In the genomic region with DNA sequence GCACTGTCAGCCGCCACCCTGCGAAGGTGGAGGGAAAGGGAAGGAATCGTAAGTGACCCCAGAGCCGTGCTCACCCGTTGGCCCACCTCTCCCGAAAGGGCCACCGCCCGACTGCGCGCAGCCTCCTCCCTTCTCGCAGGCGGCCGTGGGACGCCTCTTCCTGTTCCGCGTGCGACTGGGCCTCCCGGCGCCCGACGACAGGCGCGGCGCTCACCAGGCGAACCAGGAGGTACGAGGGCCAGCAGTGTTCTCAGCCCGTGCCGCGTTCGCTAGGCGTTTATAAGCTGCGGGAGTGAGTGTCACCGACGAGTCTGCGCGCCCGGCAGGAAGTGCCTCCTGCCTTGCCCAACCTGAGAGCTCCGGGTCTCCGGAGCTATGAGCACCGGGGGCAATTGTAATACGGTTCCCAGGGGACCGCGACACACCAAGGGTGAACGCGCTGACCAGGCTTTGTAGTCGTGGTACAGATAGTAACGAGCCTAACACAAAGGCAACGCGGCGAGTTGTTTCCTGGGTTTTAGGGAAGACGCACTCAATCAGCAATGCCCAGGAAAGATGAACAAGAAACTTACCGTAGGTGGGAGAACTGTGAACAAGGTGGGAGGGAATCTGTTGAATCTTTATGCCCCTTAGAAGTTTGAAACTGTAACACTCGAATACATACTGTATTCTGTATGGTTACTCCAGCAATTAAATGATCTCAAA, we compare ENCODE assay signal across 8 mouse cellular contexts. TPM values are rescaled to one million over a fixed set of nuclear protein-coding genes. Genes with fewer than 3 reads are reported as not detected.
DNase-seq lines count a peak whose midpoint lies in the region; ATAC-seq and TF ChIP-seq lines count a peak whose summit lies in the region.

No protein-coding gene starts in this region.

- H3K4me3 ChIP-seq in ES-E14 (ENCODE audit: insufficient read depth in 1 of 2, low read depth in 1 of 2, low read length in 2 of 2, poor library complexity in 1 of 2, severe bottlenecking in 1 of 2) = peak overlapping the region; percentile 52 to 85
- H3K4me3 ChIP-seq in forebrain, embryonic 15.5 days = peak overlapping the region; percentile 90

- H3K27me3 ChIP-seq in forebrain, embryonic 15.5 days = no peaks in the 10 kb centered on the region

- under 1% methylated on average over 52 of the region's 53 CpGs for WGBS in forebrain, embryonic 15.5 days

- in situ Hi-C loops in ES-E14 (cut with MboI; ENCODE audit: low sequenced_read_pairs in 2 of 2, unreplicated experiment in 2 of 2) = no loop called here

- peak overlapping the region; percentile 89 for H3K4me2 ChIP-seq in forebrain, embryonic 15.5 days (replicated peaks)

- no peak for DNase-seq in ES-E14 (ENCODE audit: low read depth, low spot score)
- DNase-seq in c-Kit-positive CD71-positive TER-119-positive erythroid progenitor cells, embryonic 14.5 days (ENCODE audit: low spot score) = peak; percentile 71
- peak; percentile 76 for DNase-seq in heart, postnatal 4 days
- peak; percentile 52 to 64 for DNase-seq in layer of hippocampus, postnatal 10 days (ENCODE audit: low spot score in 2 of 2)
- DNase-seq in lung, postnatal 14 days = peak; percentile 75
- peak; percentile 74 for DNase-seq in ovary, postnatal 36 days (ENCODE audit: low spot score)
- peak; percentile 78 for DNase-seq in thymus, postnatal 25 days

- no peaks in the 10 kb centered on the region; a peak in 1 of 4 replicates for H3K4me1 ChIP-seq in ES-E14 (ENCODE audit: control insufficient read depth in 2 of 2, insufficient read depth in 2 of 2, low read length in 2 of 2, poor library complexity in 1 of 2)
- H3K4me1 ChIP-seq in forebrain, embryonic 15.5 days = peaks cover 32% of the 10 kb centered on the region

- ATAC-seq in forebrain, embryonic 15.5 days (replicated peaks) = 0 out of 2 replicates have a peak, but pooled peaks have one; percentile 4

- H3K9me3 ChIP-seq in ES-E14 (ENCODE audit: control insufficient read depth, insufficient read depth, low read depth, low read length) = no peaks in the 10 kb centered on the region
- H3K9me3 ChIP-seq in forebrain, embryonic 15.5 days = no peaks in the 10 kb centered on the region

- peak overlapping the region; percentile 82 for H3K9ac ChIP-seq in ES-E14 (ENCODE audit: insufficient read depth, low read depth, low read length, poor library complexity, severe bottlenecking)
- H3K9ac ChIP-seq in forebrain, embryonic 15.5 days (replicated peaks) = peak overlapping the region; percentile 96

- H3K36me3 ChIP-seq in ES-E14 (ENCODE audit: control insufficient read depth, insufficient read depth, low read length, poor library complexity, severe bottlenecking) = peaks cover 15% of the 10 kb centered on the region; the same call in 1 of the 2 replicates
- peaks cover 45% of the 10 kb centered on the region for H3K36me3 ChIP-seq in forebrain, embryonic 15.5 days

- no peak overlapping the region for H3K27ac ChIP-seq in ES-E14 (ENCODE audit: insufficient read depth, low read depth, low read length, poor library complexity, severe bottlenecking)
- H3K27ac ChIP-seq in forebrain, embryonic 15.5 days (replicated peaks) = peak overlapping the region; percentile 98

TF ChIP-seq in ES-E14, 5 proteins besides CTCF, POLR2A, EP300 and RAD21:
- no peak for TF ChIP-seq ZC3H11A (IDR thresholded peaks at IDR 0.05; ENCODE audit: borderline replicate concordance, low read depth, low read length)
- TF ChIP-seq ZNF384 (IDR thresholded peaks at IDR 0.05; ENCODE audit: low read depth, low read length) = no peak
- no peak for TF ChIP-seq MAFK (IDR thresholded peaks at IDR 0.05; ENCODE audit: insufficient read depth, low read depth, low read length)
- TF ChIP-seq CHD2 (IDR thresholded peaks at IDR 0.05; ENCODE audit: low read depth, low read length) = no peak
- no peak for TF ChIP-seq HCFC1 (IDR thresholded peaks at IDR 0.05; ENCODE audit: borderline replicate concordance, insufficient read depth, low read length)

RNA-seq across cellular contexts. Expression of gene Cnppd1, which starts 0.9 kb away (rescaled TPM):
- total RNA-seq in ES-E14 (2012; rRNA removed) = 20.9 and 27.2 TPM in 2 replicates
- 55.5 and 57.9 TPM in 2 replicates for polyA plus RNA-seq in forebrain, embryonic 15.5 days (2015; fragmentation: Nextera tagmentation; extraction: Ambion mirVana)
- total RNA-seq in heart, postnatal 4 days (2021) = 10 to 100 TPM; 27.9 to 35.0 TPM
- total RNA-seq in layer of hippocampus, postnatal 10 days (2021) = 10 to 100 TPM; 35.3 to 35.8 TPM

RNA-seq across cellular contexts. Expression of gene Retreg2, which starts 0.9 kb away (rescaled TPM):
- total RNA-seq in ES-E14 (2012; rRNA removed) = 27.1 and 37.4 TPM in 2 replicates
- 91.2 and 103 TPM in 2 replicates for polyA plus RNA-seq in forebrain, embryonic 15.5 days (2015; fragmentation: Nextera tagmentation; extraction: Ambion mirVana)
- 10 to 100 TPM; 34.1 to 37.5 TPM for total RNA-seq in heart, postnatal 4 days (2021)
- 100 to 1,000 TPM; 138 to 144 TPM for total RNA-seq in layer of hippocampus, postnatal 10 days (2021)

RNA-seq across cellular contexts. Expression of gene Slc23a3, which starts 7.9 kb away (rescaled TPM):
- total RNA-seq in ES-E14 (2012; rRNA removed) = 0.31 TPM in 1 of 2 replicates, not detected in the other
- not detected in 2 replicates for polyA plus RNA-seq in forebrain, embryonic 15.5 days (2015; fragmentation: Nextera tagmentation; extraction: Ambion mirVana)
- total RNA-seq in heart, postnatal 4 days (2021) = 1 to 10 TPM; 1.2 to 1.3 TPM
- total RNA-seq in layer of hippocampus, postnatal 10 days (2021) = under 1 TPM in 1 of 2 experiments, not detected in 1; 0.27 TPM

RNA-seq across cellular contexts. Expression of gene Nhej1, which starts 16.6 kb away (rescaled TPM):
- 6.7 and 7.7 TPM in 2 replicates for total RNA-seq in ES-E14 (2012; rRNA removed)
- polyA plus RNA-seq in forebrain, embryonic 15.5 days (2015; fragmentation: Nextera tagmentation; extraction: Ambion mirVana) = 7.0 and 7.7 TPM in 2 replicates
- total RNA-seq in heart, postnatal 4 days (2021) = 1 to 10 TPM; 2.3 to 3.1 TPM
- 1 to 10 TPM; 2.3 to 2.4 TPM for total RNA-seq in layer of hippocampus, postnatal 10 days (2021)

RNA-seq across cellular contexts. Expression of gene Zfand2b, which starts 26.8 kb away (rescaled TPM):
- 15.1 and 16.0 TPM in 2 replicates for total RNA-seq in ES-E14 (2012; rRNA removed)
- polyA plus RNA-seq in forebrain, embryonic 15.5 days (2015; fragmentation: Nextera tagmentation; extraction: Ambion mirVana) = 40.4 and 42.9 TPM in 2 replicates
- 10 to 100 TPM; 17.3 to 20.6 TPM for total RNA-seq in heart, postnatal 4 days (2021)
- total RNA-seq in layer of hippocampus, postnatal 10 days (2021) = 10 to 100 TPM; 25.5 to 27.3 TPM
